Mouse (Mus musculus) heart, postnatal 25 days (tissue): ENCODE data around the gene Trim34b. TPM values are rescaled to one million over a fixed set of nuclear protein-coding genes. Genes with fewer than 3 reads are reported as not detected.
"Not testable (repeated sequence)": the region's sequence is repeated elsewhere in the genome, so short reads cannot be mapped to it uniquely, and the experiment has no call there.

Experiments
- DNase-seq: peaks from one replicate; pipeline ENCODE4 v3.0.0; 2022; ENCODE audit warnings: low spot score
- intact Hi-C: fragments of 180-260 bp; cut with DNase I; formaldehyde crosslinking; loops from one replicate; pipeline ENCODE4 v1.15.1; 2025
- total RNA-seq, 2 experiments: library from RNA; stranded (reverse); gene quantifications; 2 replicates each; pipeline ENCODE4 v1.2.3; 2021

The Trim34b gene
- under 1 TPM; 0.39 to 0.48 TPM for total RNA-seq

- DNase-seq, intact Hi-C loops: not testable (repeated sequence)
These were observed at the start of gene Trim34b for GRCm38 (mm10) chr7:104329171-104329570. TSS of gene Trim34b (plus strand) at chr7:104329471.

GRCm38 (mm10) chr7:104287576-104288443 is 41.5 kb upstream of the Trim34b start, which contains the start of gene Trim5:
TSS of gene Trim5 (minus strand) at chr7:104288094.
- intact Hi-C loops = loop anchor here (5.0 kb wide), 1 partner anchor 46 kb away; the partner anchor contains the start of gene Trim34a
- DNase-seq = not testable (repeated sequence)

- no peak for DNase-seq
These were observed 38.6 kb upstream of the Trim34b start for GRCm38 (mm10) chr7:104290641-104291040.

GRCm38 (mm10) chr7:104291638-104292400 is 37.5 kb upstream of the Trim34b start:
- DNase-seq = no peak
- intact Hi-C loops = no loop called here

More at GRCm38 (mm10) chr7:104290641-104291040, 38.6 kb upstream of the Trim34b start:
- intact Hi-C loops = no loop called here

GRCm38 (mm10) chr7:104314796-104315353 is 14.4 kb upstream of the Trim34b start:
- intact Hi-C loops = loop anchor here (5.0 kb wide), 1 partner anchor 37 kb away; the partner anchor contains the start of gene Trim12c
- no peak for DNase-seq

GRCm38 (mm10) chr7:104315369-104316080 is 13.7 kb upstream of the Trim34b start, which contains the start of gene Trim12a:
TSS of gene Trim12a (minus strand) at chr7:104315466.
- intact Hi-C loops = loop anchor here (5.0 kb wide), 1 partner anchor 37 kb away; the partner anchor contains the start of gene Trim12c
- not testable (repeated sequence) for DNase-seq

GRCm38 (mm10) chr7:104322028-104322427 is 7.2 kb upstream of the Trim34b start:
- intact Hi-C loops = no loop called here
- no peak for DNase-seq

GRCm38 (mm10) chr7:104335547-104335946 is 6.3 kb downstream of the Trim34b start:
- intact Hi-C loops, DNase-seq: not testable (repeated sequence)

- DNase-seq, intact Hi-C loops: not testable (repeated sequence)
These were observed 11.5 kb downstream of the Trim34b start for GRCm38 (mm10) chr7:104340744-104341143.

- intact Hi-C loops = not testable (repeated sequence)
These were observed 18.8 kb downstream of the Trim34b start for GRCm38 (mm10) chr7:104348043-104348442.

GRCm38 (mm10) chr7:104352717-104353599 is 23.7 kb downstream of the Trim34b start, which contains the start of gene Trim12c:
TSS of gene Trim12c (minus strand) at chr7:104353362.
- peak; percentile 69 for DNase-seq
- intact Hi-C loops = loop anchor here (5.0 kb wide), 1 partner anchor 36 kb away; the partner anchor contains the start of gene Trim12a

More at GRCm38 (mm10) chr7:104348043-104348442, 18.8 kb downstream of the Trim34b start:
- DNase-seq = not testable (repeated sequence)

GRCm38 (mm10) chr7:104353600-104353967 is 24.3 kb downstream of the Trim34b start:
- intact Hi-C loops = loop anchor here (5.0 kb wide), 1 partner anchor 36 kb away; the partner anchor contains the start of gene Trim12a
- no peak for DNase-seq

GRCm38 (mm10) chr7:104366339-104366738 is 37.1 kb downstream of the Trim34b start:
- intact Hi-C loops = no loop called here
- DNase-seq = no peak

- DNase-seq = peak; percentile 2
- intact Hi-C loops = no loop called here
These were observed 40.6 kb downstream of the Trim34b start, which contains the start of gene Trim30b for GRCm38 (mm10) chr7:104369736-104370414. TSS of gene Trim30b (minus strand) at chr7:104369884.
